ENCODE assay signal across 11 mouse cellular contexts in genomic region chr2:117405453-117405852, GRCm38 (mm10).
DNase-seq lines count a peak whose midpoint lies in the region; TF ChIP-seq lines count a peak whose summit lies in the region.
"Had no signal": no experiment of that assay in that cellular context is flagged by ENCODE, and none has a peak within 500 bp of the region (broad histone marks: within the 10 kb centered on the region; RNA-seq: fewer than 3 reads in every experiment).

No protein-coding gene starts in this region.

- H3K36me3 ChIP-seq in kidney, adult 2 months (ENCODE audit: control insufficient read depth, insufficient read depth, low read length), result no peaks in the 10 kb centered on the region
- H3K36me3 ChIP-seq in macrophage (ENCODE audit: inconsistent target), result no peaks in the 10 kb centered on the region
- no peaks in the 10 kb centered on the region for H3K36me3 ChIP-seq in thymus, adult 2 months (ENCODE audit: control insufficient read depth, insufficient read depth, low read length)
- H3K36me3 ChIP-seq: neural tube, embryonic 13.5 days had no signal

- H3K4me3 ChIP-seq in kidney, adult 2 months (ENCODE audit: insufficient read depth, low read depth, low read length), result no peak overlapping the region
- no peak overlapping the region for H3K4me3 ChIP-seq in bone marrow, adult 2 months (replicated peaks; ENCODE audit: control insufficient read depth, low read depth, low read length)
- H3K4me3 ChIP-seq in macrophage (ENCODE audit: inconsistent target), result no peak overlapping the region
- no peak overlapping the region for H3K4me3 ChIP-seq in thymus, adult 2 months (ENCODE audit: control insufficient read depth, insufficient read depth, low read length)
- H3K4me3 ChIP-seq: heart, adult 2 months; neural tube, embryonic 13.5 days had no signal

- DNase-seq in kidney, adult 2 months, result peak; percentile 12
- no peak for DNase-seq in kidney, postnatal 14 days
- peak; percentile 65 for DNase-seq in thymus, adult 2 months
- no peak for DNase-seq in yolk sac, embryonic 10.5 days (ENCODE audit: low spot score)
- no peak for DNase-seq in right cerebral cortex, postnatal 36 days (ENCODE audit: low spot score in 2 of 2)
- DNase-seq: lung, postnatal 10 days had no signal

- H3K79me2 ChIP-seq in macrophage (ENCODE audit: inconsistent target), result no peaks in the 10 kb centered on the region

- TF ChIP-seq POLR2A in kidney, adult 2 months (IDR thresholded peaks at IDR 0.05; ENCODE audit: low read depth, low read length), result no peak
- no peak for TF ChIP-seq POLR2A in bone marrow, adult 2 months (IDR thresholded peaks at IDR 0.05; ENCODE audit: borderline replicate concordance, control insufficient read depth, low read depth, low read length)
- no peak for TF ChIP-seq POLR2A in thymus, adult 2 months (IDR thresholded peaks at IDR 0.05; ENCODE audit: control insufficient read depth, extremely low read depth, insufficient read depth, low read length, poor library complexity)

- 69% methylated on average over 2 of the region's 2 CpGs for WGBS in kidney, adult 2 months
- 20% methylated on average over 2 of the region's 2 CpGs for WGBS in bone marrow, adult 2 months
- 12% methylated on average over 2 of the region's 2 CpGs for WGBS in macrophage (ENCODE audit: missing documents)
- WGBS in thymus, adult 2 months, result 13% methylated on average over 2 of the region's 2 CpGs

- no peaks in the 10 kb centered on the region; the same call in 1 of the 2 replicates for H3K27me3 ChIP-seq in kidney, adult 2 months (replicated peaks; ENCODE audit: control insufficient read depth, insufficient read depth, low read length)
- no peaks in the 10 kb centered on the region for H3K27me3 ChIP-seq in thymus, adult 2 months (ENCODE audit: control insufficient read depth, insufficient read depth, low read length)
- H3K27me3 ChIP-seq: neural tube, embryonic 13.5 days had no signal

- TF ChIP-seq CTCF in kidney, adult 2 months (conservative IDR thresholded peaks at IDR 0.05; ENCODE audit: insufficient read depth, insufficient read length, low read depth, low read length), result no peak
- no peak for TF ChIP-seq CTCF in bone marrow, adult 2 months (IDR thresholded peaks at IDR 0.05; ENCODE audit: control insufficient read depth, insufficient read depth, low read length)
- TF ChIP-seq CTCF in thymus, adult 2 months (IDR thresholded peaks at IDR 0.05; ENCODE audit: borderline replicate concordance, control insufficient read depth, extremely low read depth, insufficient read depth, low read length, poor library complexity), result no peak

- H3K4me1 ChIP-seq in kidney, adult 2 months (ENCODE audit: control insufficient read depth, insufficient read depth, low read length), result no peaks in the 10 kb centered on the region
- H3K4me1 ChIP-seq in bone marrow, adult 2 months (ENCODE audit: control insufficient read depth, insufficient read depth, low read length), result peaks cover 1% of the 10 kb centered on the region; the same call in 1 of the 2 replicates
- peaks cover 12% of the 10 kb centered on the region for H3K4me1 ChIP-seq in thymus, adult 2 months (replicated peaks; ENCODE audit: control insufficient read depth, insufficient read depth, low read length)
- H3K4me1 ChIP-seq: neural tube, embryonic 13.5 days had no signal

- H3K27ac ChIP-seq in kidney, adult 2 months (ENCODE audit: insufficient read depth, low read depth, low read length), result no peak overlapping the region
- H3K27ac ChIP-seq in bone marrow, adult 2 months (ENCODE audit: control insufficient read depth, insufficient read depth, low read depth, low read length, poor library complexity), result 0 out of 2 replicates have a peak overlapping the region, but pooled peaks have one; percentile 24
- peak overlapping the region; percentile 66 for H3K27ac ChIP-seq in macrophage
- peak overlapping the region; percentile 39; the same call in 1 of the 2 replicates for H3K27ac ChIP-seq in thymus, adult 2 months (ENCODE audit: control insufficient read depth, insufficient read depth, low read length)
- H3K27ac ChIP-seq: heart, adult 2 months; kidney, postnatal 0 days; neural tube, embryonic 13.5 days had no signal

Comparison
In these comparisons a context has a peak if more than half of its experiments do, and no peak if none do; other contexts are left out.
1. DNase-seq: peak in kidney, adult 2 months (single experiment) and thymus, adult 2 months (single experiment); none in kidney, postnatal 14 days (single experiment), yolk sac, embryonic 10.5 days (single experiment) and right cerebral cortex, postnatal 36 days (0 of 2).